Mouse (Mus musculus): ENCODE data around the gene Ppp6c.

The Ppp6c gene

GRCm38 (mm10) chr2:39148075-39148474, 78.2 kb downstream of the Ppp6c start:
- ATAC-seq (ENCODE audit: insufficient number of reproducible peaks, low FRiP score, low TSS enrichment), result no peak

DNA sequence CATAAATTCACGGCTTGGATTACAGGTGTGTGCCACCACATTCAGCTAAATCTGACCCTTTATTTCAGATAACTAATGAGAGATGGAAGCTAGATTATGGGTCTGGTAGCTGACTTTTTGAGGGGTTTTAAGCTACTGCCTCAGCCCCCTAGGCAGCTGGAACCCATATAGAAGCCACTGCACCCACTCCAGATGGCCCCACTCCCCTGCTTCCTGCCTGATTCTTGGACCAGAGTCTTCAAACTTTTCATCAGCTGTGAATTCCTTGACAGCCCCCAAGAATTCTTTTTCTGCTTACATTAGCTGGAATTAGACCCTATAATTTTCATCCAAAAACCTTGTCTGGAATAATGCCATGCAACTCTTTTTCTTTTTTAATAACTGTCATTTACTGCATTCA, 79.8 kb downstream of the Ppp6c start:
- no peak for ATAC-seq (ENCODE audit: insufficient number of reproducible peaks, low FRiP score, low TSS enrichment)
